Mouse (Mus musculus) frontal cortex, postnatal 25 days (tissue): ENCODE results near the gene Mrgpre.
A peak's percentile ranks its signal among the peaks of the same experiment; 100 is the strongest.

ENCODE experiments used
- DNase-seq, 2 experiments: peaks; one replicate each; pipeline ENCODE4 v3.0.0; 2022; ENCODE audit warnings: low spot score in 2 of 2

Gene Mrgpre

DNA sequence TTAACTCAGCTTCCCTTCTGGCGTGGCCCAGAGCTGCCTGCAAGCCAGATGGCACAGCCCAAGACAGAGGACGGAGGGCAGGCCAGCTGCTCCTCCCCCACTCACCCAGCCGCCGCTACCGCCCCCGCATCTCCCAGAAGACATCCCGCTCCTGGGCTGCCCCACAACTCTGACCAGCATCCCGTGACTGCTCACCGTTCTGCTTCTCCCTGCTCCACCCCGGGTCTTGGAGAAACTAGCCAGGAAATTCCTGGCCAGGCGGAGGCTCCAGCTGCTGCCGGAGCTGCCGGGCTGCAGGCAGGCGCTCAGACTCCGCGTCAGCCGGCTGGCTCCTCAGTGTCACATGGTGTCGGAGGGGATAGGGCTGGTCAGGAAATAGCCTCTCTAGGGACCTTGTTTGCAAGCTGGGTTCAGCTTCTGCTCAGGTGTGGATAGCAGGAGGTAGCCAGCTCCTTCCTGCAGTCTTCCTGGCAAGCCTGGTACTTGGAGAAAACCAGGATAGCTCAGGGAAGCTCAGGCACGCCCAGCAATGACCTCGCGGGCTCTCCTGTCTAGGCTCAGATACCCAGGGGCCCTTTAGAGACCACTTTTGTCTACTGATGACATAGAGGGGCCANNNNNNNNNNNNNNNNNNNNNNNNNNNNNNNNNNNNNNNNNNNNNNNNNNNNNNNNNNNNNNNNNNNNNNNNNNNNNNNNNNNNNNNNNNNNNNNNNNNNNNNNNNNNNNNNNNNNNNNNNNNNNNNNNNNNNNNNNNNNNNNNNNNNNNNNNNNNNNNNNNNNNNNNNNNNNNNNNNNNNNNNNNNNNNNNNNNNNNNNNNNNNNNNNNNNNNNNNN, at the start of gene Mrgpre:
Mrgpre (minus strand) TSS at position 505 of the 834 bp plus-strand sequence.
- DNase-seq: peak; percentile 28

DNA sequence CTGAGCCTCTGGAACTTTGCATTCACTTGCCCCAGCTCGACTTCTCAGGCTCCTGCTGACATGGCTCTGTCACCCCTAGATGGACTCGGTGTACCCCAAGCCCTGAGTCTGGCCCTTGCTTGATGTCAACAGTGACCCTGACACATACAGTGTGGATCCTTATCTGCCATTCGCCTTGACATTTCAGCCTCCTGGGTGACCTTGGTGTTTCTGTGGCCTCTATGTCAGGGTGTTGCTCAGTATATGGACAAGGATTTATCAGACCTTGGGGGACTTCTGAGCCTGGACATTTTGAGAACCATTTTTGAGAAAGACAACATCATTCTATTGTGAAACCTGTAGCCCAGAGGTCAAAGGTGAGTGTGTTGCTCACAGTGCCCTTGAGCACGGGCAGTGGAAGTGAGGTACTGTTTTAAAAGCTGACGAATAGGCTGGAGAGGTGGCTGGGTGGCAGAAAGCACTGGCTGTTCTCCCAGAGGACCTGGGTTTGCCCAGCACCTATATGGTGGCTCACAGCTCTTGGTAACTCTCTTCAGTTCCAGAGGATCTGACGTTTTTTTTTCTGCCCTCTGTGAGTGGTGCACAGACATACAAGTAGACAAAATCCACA, 49.4 kb upstream of the Mrgpre start:
- no peak for DNase-seq

DNA sequence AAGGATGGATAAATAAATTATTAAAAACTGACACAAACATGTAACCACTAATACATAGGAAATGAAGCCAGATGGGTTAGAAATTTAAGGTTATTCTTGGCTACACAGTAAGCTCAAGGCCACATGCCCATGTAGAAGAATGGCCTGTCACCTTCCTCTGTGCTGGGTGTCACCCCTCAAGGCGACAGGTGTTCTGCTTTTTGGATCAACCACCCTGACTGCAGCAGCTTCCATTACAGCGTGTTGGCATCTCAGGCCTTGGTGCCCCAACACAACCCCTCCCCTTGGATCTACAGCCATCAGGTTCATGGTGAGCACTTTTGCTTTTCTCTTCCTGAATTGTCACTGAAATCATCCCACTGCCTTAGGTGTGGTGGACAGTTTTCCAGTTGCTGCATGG, 48.3 kb upstream of the Mrgpre start:
- no peak for DNase-seq

DNA sequence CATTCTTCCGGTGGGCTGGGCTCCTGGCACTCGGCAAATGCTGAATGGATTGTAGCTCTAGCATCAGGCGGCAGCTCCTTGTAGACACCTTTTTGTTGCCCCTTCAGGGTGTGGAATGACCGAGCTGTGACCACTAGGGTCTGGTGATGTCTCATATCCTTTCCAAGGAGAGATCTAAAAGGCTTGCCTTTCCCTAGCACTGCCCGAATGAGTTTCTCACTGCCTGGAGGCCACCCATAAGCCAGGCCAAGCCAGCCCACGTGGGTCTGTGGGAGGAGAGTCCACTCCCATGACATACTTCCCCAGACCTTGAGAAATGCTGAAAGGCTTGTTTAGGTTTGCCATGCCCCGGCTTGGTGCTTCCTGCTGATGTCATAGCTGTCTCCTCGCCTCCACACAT, 47.9 kb upstream of the Mrgpre start:
- DNase-seq: no peak

DNA sequence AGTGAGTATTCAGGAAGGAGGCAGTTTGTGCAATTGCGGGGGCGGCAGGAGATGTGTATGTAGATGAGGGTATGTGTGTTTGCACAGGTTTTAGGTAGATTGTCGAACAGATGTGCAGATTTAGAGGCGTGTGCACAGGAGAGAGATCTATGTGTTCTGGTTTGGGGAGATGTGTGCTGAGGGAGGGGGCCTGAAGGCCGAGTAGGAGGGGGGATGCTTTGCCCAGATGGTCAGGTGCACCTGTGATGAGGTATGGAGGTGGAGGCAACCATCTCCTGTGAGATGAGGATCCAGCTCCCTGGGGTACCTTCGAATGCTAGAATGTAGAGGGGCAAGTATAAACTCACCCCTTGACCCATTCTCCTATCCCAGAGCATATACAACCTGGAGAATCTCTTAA, 46.1 kb upstream of the Mrgpre start:
- no peak for DNase-seq

DNA sequence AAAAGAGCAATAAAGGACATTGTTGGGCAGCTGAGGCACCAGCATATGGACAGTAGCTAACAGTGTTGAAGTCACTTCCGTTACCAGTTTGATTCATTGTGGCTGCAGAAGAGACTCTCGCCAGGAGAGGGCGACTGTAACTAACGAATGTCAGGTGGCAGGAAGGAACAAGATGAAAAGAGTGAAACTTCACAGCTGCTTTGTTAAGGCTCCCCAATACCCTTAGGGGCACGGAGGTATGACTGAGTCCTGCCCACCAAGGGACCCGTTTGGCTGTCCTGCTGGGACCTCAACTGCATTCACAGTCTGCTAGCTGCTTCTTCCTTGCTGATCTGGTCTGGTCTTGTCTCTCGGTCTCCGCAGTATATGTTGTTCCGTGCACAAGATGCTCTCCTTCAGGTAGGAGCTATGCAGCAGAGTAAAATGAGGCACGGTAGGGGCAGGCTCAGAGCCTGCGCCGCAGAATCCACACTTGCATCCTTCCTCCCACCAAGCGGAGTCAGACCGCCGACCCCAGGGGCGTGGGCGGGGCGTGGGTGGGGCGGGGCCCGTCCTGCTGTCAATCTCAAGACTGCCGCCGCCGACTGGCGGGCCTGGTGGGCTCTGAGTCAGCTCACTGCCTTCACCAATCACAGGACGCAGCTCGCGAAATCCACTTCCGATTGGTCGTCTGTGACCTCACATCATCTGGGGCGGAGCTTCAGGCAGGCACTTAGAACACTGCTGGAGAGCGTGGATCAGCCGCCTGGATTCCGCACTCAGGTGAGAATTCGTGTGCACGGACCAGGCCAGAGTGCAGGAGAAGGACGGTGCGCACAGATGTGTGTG, 45.4 kb upstream of the Mrgpre start:
- peak; percentile 93 to 95 for DNase-seq

DNA sequence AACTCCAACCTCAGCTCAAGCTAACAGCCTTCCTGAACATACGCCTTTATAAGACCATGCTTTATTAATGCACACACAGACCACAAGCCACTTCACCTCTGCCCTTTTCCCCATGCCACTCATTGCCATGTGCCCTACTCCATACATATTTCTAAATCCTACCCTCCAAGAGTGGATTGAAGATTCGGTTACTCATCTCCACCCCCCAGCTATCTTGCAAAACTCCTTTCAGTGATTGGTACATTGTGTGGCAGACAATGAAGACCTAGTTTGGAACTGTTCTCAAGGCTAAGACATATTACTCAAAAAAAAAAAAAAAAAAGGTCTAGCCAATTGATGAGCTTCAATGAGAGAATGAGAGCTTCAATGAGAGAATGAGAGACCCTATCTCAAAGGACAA, 42.7 kb upstream of the Mrgpre start:
- no peak for DNase-seq

DNA sequence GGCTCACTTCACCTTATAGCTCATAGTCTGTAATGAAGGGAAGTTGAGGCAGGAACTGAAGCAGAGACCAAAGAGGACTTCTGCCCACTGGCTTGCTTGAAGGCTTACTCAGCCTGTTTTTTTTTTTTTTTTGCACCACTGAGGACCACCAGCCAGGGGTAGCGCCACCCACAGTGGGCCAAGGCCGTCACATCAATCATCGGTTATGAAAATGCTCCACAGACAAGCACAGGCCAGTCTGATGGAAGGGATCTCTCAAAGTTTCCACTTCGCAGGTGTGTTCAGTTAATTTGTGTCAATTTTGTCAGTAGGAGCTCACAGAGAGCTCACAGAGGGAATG, 38.9 kb upstream of the Mrgpre start:
- no peak for DNase-seq

DNA sequence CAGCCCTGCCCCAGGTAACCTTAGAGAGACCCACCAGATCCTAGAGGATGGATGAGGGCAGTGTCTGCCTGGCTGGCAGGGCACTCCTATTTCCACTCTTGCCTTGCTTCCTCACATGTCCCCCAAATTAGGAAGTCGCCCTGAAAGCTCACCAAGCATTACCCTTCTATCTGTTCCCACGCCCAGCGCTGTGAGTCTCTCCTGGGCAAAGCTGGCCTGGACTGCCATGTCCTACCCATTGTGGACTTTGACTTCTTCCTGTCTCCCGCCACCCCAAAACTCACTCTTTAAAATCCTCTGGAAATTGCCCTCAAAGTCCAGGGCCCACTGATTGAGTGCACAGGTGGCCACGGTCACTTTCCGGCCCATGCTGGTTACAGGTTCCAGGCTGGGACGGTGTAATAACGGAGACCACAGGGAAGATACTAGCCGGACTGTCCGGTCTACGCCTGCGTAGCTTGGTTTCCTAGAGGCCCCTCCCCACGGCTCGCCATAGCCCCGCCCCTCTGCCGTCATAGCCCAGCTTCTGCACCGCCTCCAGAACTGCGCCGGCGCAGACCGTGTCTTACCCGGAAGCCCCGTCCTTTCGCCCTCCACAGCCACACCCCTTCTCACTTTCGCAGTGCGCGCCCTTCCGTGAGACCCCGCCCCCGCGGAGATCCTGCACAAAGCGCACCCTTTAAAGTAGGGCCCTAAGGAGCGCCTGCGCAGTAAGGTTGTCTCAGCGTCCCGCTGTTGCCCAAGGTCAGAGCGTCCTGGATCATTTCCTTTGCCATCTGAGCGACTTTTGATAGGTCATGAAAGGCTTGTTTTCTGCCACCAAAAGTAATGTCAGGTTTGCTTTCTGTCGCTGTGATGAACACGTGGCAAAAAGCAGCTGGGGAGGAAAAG, 38.3 kb upstream of the Mrgpre start, which contains the start of the genes Nadsyn1 and Dhcr7:
Nadsyn1 (minus strand) TSS at position 475 of the 891 bp plus-strand sequence.
Dhcr7 (plus strand) TSS at position 771 of the 891 bp plus-strand sequence.
- DNase-seq: peak; percentile 94 to 97

DNA sequence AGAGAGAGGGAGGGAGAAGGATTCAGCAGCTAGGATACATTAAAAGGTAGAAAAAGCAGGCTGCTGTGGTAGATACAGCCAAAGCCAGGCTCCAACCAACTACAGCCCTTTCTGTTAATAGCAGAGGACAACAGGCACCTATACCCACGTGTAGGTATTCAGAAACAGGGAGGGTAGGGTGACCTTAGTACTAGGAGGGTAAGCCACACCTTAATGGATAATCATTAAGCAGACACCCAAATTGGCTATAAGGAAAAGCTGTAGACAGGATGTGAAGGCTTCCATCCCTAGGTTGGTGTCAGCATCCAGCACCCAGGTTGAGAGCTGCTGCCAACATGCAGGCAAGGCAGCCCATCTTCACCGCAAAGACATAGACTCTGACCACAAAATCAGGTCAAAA, 36.9 kb upstream of the Mrgpre start:
- no peak for DNase-seq

DNA sequence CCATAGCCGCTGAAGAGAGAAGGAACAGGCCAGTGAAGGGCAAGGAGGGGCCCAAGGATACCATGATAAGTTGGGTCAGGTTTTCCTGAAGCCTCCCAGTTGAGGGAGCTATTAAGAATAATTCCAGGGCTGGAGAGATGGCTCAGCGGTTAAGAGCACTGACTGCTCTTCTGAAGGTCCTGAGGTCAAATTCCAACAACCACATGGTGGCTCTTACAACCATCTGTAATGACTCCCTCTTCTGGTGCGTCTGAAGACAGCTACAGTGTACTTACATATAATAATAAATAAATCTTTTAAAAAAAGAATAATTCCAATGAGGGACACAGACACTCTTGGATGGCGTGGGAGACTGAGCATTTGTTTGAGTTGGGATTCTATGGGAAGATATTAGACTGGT, 34.9 kb upstream of the Mrgpre start:
- no peak for DNase-seq

DNA sequence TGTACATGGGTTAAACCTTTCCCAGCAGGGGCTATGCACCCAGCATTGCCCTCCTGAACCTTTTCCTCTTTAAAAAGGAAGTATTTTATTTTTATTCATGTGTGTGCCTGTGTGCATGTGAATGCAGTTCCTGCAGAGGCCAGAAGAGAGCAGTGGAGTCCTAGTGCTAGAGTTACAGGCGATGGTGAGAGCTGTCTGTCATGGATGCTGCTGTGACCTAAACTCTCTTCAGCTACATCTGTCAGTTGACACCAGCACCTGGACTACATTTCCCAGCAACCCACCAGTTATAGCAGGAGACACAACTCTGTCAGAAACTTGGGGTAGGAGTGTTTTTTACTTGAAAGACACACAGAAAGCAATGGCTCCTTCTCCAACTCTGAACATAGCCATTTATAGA, 24.6 kb upstream of the Mrgpre start:
- no peak for DNase-seq

DNA sequence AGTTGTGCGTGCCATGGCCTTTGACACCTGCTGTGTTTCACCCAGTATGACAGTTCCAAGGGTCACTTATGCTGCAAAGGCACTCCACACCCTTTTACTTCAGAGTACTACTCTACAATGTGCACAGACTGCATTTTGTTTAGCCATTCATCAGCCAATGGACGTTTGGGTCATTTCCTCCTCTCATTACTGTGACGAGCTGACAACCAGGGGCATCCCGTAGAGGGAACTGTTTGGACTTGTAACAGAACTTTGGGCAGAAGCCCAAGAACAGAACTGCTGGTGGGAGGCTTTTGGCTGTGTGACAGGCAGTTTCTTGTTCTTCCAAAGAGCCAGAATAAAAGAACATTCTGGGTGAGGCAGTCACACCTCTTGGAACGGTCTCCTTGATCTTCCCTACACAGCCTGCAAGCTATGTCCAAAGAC, 20.9 kb upstream of the Mrgpre start:
- no peak for DNase-seq

DNA sequence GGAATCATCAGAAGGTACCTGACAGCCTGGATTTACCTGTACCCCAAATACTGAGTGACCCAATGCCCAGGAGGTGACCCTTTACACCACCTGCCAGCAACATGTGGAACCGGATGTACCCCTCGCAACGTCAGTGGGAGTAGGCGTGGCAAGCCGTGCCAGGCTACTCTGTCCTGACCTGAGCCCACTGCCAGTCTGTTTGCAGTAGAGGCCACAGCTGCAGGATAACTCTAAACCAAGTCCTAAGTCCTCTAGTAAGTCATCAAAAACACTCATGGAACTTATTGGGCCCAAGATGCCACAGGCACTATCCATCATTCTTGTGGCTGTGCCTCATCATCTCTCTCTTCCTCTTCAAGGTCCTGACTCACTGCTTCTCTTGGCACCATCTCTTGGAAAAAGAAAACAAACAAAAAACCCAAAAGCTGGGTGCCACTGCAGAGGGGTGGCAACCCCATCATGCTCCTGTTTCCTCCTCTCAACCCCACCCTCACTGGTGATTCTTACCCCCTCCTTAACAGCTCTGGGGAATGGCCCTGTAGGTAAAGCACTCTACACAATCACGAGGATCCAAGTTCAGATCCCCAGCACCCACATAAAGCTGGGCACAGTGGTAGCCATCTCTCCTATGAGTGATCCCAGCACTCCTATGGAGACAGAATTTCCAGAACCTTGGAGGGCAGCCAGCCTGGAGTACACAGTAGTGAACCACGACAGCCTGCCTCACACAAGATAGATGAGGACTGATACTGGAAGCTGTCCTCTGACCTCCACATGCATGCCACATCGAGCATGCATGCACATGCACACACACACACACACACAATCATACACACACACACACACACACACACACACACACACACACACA, 17.1 kb upstream of the Mrgpre start:
- no peak for DNase-seq

DNA sequence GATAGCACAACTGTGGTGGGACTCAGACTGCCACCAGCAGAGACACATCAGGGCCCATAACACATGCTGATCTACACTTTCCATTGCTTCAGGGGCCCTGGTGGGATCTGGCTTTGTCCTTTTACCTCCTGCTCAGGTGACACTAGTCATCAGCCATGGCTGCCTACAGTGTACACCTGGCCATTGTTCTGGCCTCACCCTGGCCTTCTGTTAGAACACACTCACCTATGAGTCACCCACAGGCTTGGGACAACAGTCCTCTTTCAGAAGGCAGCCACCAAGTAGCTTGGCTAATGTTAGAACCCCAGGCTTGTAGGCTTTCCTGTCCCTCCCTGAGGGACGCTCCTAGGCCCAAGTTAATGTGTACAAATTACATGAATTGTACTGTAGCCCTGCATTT, 16.5 kb upstream of the Mrgpre start:
- DNase-seq: no peak

DNA sequence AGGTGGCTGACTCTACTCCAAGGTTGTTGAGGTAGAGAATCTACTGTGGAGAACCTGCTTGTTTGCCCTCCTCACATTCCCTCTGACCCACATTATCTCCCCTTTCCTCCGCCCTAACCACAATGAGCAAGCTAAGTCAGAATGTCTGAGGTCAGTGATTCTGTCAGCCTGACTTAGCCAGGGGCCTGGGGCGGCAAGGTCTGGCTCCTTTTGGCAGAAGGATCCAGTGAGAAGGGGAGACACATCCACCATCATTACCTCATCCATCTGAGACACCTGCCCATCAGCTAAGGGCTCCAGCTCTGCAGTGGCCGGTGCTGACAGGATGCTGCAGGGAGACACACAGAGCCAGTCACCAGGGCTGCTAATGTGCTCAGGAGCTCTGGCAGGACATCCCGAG, 14.5 kb upstream of the Mrgpre start:
- no peak for DNase-seq

DNA sequence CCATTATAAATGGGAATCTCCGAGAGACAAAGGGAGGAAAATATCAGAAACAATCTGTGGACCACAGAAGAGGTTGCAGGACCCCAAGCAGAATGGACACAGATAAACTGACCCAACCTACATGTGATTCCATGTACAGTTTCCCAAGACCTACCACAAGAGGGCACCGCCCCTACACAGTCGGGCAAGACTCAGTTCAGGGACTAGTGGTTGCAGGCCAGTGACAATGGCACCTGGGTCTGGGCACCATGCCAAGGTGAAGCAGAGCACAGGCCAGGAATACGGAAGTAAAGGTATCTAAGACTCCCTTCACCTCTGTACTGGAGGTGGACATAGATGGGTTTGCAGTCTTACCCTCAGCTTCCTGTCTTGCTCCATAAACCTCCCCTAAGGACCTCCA, 8.8 kb upstream of the Mrgpre start:
- no peak for DNase-seq

DNA sequence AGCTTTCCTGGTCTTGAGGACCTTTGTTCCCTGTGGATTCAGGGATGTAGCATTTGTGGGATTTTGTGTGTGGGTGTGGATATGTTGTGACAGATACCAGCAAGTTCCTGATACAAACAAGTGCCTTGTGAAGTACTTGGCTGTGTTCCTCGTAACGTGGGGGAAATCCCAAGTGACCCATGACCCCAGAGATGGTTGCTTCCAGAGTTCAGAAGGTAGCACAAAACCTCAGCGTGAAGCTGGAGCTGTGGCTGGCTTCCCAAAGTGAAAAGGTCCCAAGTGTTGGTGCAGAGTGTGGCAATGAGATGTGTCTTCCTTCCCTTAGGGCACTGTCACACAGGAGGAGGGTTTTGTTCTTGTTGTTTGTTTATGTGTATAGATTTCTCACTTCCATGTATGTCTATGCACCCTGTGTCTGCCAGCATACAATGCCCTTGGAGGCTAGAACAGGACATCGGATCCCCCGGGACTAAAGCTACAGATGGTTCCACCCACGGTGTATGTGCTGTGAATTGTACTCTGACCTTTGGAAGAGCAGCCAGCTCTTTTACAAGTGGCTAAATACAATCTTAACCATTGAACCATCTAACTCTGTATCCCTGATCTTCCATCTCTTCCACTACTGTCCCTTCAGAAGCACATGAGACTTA, 8.2 kb upstream of the Mrgpre start:
- no peak for DNase-seq

DNA sequence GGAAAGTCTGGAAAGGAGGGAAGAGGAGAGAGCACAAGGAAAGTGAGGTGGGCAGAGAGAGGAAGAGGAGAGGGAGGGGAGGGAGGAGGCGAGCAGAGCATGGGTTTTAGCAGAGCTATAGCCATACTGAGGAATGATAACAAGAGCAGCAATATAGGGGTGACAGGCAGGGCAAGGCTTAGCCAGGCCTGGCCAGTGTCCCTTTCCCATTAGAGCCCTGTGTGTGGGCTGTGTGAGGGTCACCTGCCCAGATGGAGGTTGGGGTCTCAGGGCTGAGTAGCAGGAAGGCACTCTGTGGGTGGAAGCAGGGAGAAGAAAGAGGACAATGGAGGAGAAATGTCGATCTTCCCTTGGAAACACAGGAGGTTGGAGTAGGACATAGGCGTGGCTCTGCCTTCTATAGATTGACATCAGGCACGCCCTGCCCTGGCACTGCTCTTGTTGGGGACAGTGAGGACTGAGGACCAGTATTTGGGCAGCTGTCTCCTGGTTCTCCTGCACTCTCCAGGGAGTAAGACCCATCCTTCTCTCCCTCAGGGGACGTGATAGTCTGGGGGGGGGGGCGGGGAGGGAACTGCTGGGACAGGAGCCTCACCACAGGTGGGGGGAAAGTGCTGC, 813 bp downstream of the Mrgpre start:
- no peak for DNase-seq

DNA sequence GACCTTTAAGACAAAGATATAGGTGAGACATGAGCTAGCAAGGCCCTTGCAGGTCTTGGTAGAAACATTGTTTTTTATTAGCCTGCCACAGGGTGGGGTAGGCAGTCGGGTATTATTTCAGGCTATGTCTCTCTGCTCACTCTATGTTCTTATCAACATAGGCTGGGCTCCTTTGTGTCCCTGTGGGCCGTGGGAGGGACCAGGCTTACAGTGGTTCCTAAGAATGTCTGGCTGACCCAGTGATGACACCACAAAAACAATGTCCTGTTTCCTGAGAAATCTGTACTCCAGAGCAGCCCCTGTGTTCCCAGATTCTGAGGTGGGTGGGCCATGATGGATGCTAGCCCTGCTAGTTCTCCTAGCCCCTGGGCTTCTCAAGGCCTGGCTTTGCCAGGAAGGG, 6.9 kb downstream of the Mrgpre start:
- no peak for DNase-seq
